Mouse (Mus musculus): ENCODE data around the gene Tuba1a. TPM values are rescaled to one million over a fixed set of nuclear protein-coding genes. Genes with fewer than 3 reads are reported as not detected.

The Tuba1a gene
- polyA plus RNA-seq (2016; fragmentation: Nextera tagmentation; extraction: Ambion mirVana) = 10,701 and 10,796 TPM in 2 replicates

DNA sequence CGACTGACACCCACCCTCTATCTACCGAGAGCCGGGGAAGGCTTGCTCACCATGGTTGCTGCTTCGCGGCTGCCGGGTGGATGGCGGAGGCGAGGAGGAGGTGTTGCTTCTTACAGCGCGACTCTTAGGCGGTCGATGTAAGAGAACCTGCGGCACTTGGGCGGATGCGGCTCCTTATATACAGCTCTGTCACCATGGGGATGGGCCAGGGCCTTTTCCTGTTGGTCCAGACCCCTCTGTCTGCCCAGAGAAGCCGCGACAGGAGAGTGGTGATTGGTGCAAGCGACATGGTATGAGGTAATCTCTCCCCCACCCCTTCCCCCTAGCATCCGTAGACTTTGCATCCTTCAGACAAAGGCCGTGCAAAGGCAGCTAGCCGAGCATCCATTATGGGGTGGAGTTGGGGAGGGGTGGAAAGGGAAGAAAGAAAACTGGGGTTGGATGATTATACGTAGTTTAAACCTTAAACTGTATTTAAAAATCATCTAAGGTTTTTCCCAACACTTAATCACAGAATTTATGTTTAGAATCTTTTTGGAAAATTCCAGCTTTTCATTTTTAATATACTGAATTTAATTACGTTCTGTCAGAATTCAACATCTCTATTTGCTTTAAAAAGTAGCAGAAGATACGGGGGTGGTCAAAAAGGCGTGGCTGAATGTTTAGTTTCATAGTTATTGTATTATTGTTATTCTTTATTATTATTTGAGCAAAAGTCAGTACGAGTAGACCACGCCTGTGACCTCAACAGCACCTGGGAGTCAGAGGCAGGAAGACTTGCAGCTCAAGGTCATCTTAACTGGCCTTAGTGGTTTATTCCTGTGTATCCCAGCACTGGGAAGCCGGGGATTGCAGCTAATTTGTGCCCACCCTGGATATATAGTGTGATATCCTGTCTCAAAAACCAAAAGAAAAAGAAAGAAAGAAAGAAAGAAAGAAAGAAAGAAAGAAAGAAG lies at the start of gene Tuba1a, which contains the start of gene Gm49450:
Gene Tuba1a (minus strand): TSS at position 303 of the 956 bp plus-strand sequence.
Gene Gm49450 (minus strand): TSS at position 151 of the 956 bp plus-strand sequence.
- peaks cover 10% of the 10 kb centered on the region for H3K4me1 ChIP-seq
- peak; percentile 97 for ATAC-seq (ENCODE audit: low FRiP score, low read depth)
- peak within 1 kb of the TSS; percentile 100 for H3K9ac ChIP-seq
- peak within 1 kb of the TSS; percentile 100 for H3K27ac ChIP-seq
- WGBS = 2% methylated on average over 28 of the region's 28 CpGs
- no peaks in the 10 kb centered on the region for H3K27me3 ChIP-seq (replicated peaks)
- no peaks in the 10 kb centered on the region for H3K9me3 ChIP-seq
- H3K4me3 ChIP-seq = peak within 1 kb of the TSS; percentile 91
- H3K36me3 ChIP-seq = peaks cover 13% of the 10 kb centered on the region
- H3K4me2 ChIP-seq (replicated peaks) = peak within 1 kb of the TSS; percentile 60

DNA sequence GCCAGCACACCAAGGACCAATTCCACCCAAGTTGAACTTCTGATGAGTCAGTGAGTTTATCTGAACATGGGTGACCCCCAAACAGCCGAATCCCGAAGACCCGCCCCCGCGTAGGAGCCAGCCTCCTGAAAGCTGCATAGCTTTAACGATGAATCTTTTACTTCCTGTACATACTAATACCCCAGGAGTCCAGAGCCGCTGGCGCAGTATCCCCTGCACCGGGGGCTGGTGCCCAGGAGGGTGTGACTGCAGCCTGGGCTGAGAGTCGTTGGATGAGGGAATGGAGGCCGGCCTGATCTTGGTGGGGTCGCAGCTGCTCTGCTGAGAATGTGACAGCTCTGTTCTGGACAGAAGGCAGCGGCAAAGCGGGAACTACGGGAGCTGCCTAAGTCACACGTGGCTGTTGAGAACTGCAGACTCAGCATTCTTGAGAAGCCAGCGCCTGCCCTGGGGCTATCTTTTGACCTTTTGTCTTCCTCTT lies 48.0 kb upstream of the Tuba1a start:
- Histone ChIP-seq H3K27ac (no peak overlapping the region), H3K9ac (0 out of 2 replicates have a peak overlapping the region, but pooled peaks have one; percentile 26), H3K4me2 (replicated peaks) (peak overlapping the region; percentile 49), H3K4me1 (peaks cover 24% of the 10 kb centered on the region), H3K36me3 (no peaks in the 10 kb centered on the region), H3K4me3 (no peak overlapping the region), H3K27me3 (replicated peaks) (no peaks in the 10 kb centered on the region), H3K9me3 (no peaks in the 10 kb centered on the region)
- no peak for ATAC-seq (ENCODE audit: low FRiP score, low read depth)
- 21% methylated on average over 17 of the region's 17 CpGs for WGBS

DNA sequence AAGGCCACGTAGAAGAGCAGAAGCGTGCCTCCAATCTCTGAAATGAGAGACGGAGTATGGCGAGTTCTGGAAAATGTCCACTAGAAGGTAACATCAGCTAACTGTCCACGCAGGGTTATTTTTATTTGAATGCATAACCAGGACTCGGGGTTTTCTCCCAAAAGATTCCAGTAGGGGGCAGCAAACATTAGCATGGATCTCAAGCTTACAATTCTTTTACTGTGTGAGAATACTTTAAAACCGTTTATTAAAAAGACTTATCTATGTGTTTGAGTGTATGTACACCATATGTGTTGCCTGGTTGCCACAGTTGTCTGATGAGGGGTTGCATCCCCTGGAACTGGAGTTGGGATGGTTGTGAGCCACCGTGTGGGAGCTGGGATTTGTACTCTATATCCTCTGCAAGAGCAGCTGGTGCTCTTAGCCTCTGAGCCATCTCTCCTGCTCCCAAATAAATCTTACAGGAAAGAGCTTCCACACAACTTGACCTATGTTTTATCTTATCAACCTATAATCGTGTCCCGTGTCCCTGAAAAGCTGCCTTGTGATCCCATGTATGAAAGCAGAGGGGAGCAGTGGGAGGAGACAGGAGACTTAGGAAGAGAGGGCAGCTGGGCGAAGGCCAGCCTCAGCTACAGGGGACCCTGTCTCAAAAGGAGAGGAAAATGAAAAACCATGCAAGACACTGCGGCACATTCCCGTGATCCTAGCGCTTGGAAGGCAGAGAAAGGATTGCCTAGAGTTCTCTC lies 47.2 kb upstream of the Tuba1a start:
- WGBS = 44% methylated on average over 14 of the region's 14 CpGs
- H3K27me3 ChIP-seq (replicated peaks) = no peaks in the 10 kb centered on the region
- H3K4me1 ChIP-seq = peaks cover 24% of the 10 kb centered on the region
- no peaks in the 10 kb centered on the region for H3K9me3 ChIP-seq
- H3K4me2 ChIP-seq (replicated peaks) = peak overlapping the region; percentile 49
- H3K36me3 ChIP-seq = no peaks in the 10 kb centered on the region
- H3K9ac ChIP-seq = no peak overlapping the region
- no peak overlapping the region for H3K27ac ChIP-seq
- no peak for ATAC-seq (ENCODE audit: low FRiP score, low read depth)
- H3K4me3 ChIP-seq = no peak overlapping the region

DNA sequence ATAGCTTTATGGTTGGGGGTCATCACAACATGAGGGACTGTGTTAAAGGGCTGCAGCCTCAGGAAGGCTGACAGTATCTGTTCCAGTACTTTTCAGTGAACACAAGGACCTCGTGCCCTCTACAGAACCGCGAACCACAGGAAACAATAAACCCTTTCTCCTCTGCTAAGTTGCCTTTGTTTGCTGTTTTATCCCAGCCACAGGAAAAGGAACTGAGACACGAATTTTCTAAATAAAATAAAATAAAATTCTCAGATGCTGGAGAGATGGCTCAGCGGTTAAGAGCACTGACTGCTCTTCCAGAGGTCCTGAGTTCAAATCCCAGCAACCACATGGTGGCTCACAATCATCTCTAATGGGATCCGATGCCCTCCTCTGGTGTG lies 45.3 kb upstream of the Tuba1a start:
- WGBS = 38% methylated on average over 6 of the region's 6 CpGs
- ATAC-seq (ENCODE audit: low FRiP score, low read depth) = no peak
- no peaks in the 10 kb centered on the region for H3K36me3 ChIP-seq
- no peak overlapping the region for H3K27ac ChIP-seq
- H3K27me3 ChIP-seq (replicated peaks) = no peaks in the 10 kb centered on the region
- H3K9me3 ChIP-seq = no peaks in the 10 kb centered on the region
- H3K4me1 ChIP-seq = peaks cover 24% of the 10 kb centered on the region
- no peak overlapping the region for H3K9ac ChIP-seq
- H3K4me3 ChIP-seq = no peak overlapping the region
- no peak overlapping the region for H3K4me2 ChIP-seq (replicated peaks)

DNA sequence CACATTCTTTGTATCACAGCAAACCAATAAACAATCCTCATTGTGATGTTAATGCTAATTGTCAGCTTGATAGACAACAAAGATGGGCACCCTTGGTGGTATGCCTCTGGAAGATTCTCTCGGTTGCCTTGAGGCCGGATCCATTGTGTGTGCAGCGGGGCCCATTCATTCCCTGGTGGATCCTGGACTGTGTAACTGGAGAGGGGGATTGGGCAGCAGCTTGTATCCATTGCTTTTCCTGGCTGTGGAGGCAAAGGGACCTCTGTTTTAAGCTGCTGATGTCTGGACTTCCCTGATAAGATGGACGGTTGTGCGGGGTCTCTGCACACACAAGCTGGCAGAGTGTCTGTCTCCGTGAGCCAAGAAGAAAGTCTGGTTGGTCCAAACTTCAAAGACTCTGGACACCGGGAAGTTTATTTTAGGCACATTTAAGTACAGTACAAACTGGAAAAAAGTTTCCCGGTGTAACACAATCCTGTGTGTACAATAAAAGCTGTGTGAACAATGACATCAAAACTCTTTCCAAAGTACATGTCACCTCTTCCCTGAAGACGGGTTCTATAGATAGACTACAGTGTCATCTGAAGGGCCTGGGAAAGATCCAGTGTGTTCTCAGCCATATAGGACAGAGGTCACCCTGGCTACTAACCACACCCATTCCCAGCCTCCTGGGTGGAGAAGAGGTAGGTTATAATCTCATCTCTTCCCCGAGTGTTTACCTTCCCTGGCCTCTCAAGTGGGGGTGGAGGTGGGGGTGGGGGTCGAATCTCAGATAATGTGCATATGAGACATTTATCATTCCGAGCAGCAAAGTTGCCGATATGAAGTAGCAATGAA lies 44.7 kb upstream of the Tuba1a start:
- 52% methylated on average over 13 of the region's 13 CpGs for WGBS
- H3K36me3 ChIP-seq = no peaks in the 10 kb centered on the region
- no peak overlapping the region for H3K4me2 ChIP-seq (replicated peaks)
- no peaks in the 10 kb centered on the region for H3K27me3 ChIP-seq (replicated peaks)
- H3K9ac ChIP-seq = no peak overlapping the region
- no peak overlapping the region for H3K4me3 ChIP-seq
- no peaks in the 10 kb centered on the region for H3K9me3 ChIP-seq
- H3K4me1 ChIP-seq = peaks cover 27% of the 10 kb centered on the region
- ATAC-seq (ENCODE audit: low FRiP score, low read depth) = no peak
- H3K27ac ChIP-seq = no peak overlapping the region

DNA sequence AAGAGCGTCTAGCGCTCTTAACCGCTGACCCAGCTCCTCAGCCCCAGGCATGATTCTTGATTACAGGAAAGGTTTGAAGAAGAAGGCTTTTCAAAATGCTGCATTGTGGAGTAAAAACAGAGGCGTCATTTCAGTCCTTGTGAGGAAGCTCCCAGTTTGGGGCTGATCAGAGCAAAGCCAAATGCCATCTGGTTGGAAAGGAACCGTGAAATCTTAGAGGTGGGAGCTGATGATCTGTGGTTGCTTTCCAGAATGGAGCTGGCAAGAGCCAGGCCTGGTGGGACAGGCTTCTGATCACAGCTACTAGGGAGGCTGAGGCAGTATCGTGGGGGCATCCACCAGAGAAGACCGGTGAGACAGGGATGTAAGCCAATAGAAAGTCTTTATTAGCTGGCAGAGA lies 43.3 kb upstream of the Tuba1a start:
- Histone ChIP-seq H3K36me3 (no peaks in the 10 kb centered on the region), H3K9ac (no peak overlapping the region), H3K9me3 (no peaks in the 10 kb centered on the region), H3K4me3 (no peak overlapping the region), H3K4me1 (peaks cover 37% of the 10 kb centered on the region), H3K4me2 (replicated peaks) (no peak overlapping the region), H3K27ac (no peak overlapping the region), H3K27me3 (replicated peaks) (no peaks in the 10 kb centered on the region)
- 84% methylated on average over 7 of the region's 7 CpGs for WGBS
- no peak for ATAC-seq (ENCODE audit: low FRiP score, low read depth)

DNA sequence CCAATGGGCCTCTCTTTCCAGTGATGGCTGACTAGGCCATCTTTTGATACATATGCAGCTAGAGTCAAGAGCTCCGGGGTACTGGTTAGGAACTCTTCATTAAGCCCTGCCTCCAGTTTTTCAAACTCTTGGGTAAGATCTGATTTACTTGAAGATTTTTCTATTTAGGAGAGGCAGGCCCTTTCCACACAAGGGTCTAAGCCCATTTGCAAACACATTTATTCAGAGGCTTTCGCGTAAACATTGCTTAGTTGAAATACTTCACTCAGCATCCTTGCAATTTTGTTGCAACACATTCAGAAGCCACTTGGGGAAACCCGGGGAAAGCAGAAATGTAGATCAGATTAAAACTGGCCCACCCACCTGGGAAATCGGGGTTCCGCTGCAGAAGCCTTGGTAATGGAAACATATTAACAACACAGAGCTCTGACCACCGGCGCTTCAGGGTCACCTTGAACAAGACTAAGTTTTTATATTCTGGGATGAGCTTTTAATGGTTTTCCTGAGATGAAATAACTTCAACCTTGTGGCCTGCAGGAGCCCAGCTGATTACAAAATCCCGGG lies 41.5 kb upstream of the Tuba1a start:
- ATAC-seq (ENCODE audit: low FRiP score, low read depth) = no peak
- Histone ChIP-seq H3K9me3 (no peaks in the 10 kb centered on the region), H3K27me3 (replicated peaks) (no peaks in the 10 kb centered on the region), H3K36me3 (no peaks in the 10 kb centered on the region), H3K4me3 (no peak overlapping the region), H3K4me2 (replicated peaks) (no peak overlapping the region), H3K27ac (no peak overlapping the region), H3K4me1 (peaks cover 42% of the 10 kb centered on the region), H3K9ac (no peak overlapping the region)
- 90% methylated on average over 9 of the region's 9 CpGs for WGBS

DNA sequence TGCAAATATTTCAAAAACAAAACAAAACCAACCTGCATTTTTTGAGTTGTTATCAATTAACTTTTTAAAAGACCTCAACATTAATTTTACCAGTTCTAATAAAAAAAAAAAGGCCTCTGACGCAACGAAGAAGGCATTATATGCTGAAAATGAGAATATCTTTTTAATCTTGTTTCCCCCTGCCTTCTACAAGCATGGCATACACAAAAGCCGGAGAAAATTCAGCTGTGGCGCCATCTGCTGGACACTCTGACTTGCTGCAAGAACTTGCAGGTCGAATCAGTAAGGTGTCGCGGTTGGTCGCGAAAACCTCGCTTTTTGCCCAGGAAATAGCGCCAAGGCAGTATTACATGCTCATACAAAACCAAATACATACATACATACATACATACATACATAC lies 40.4 kb upstream of the Tuba1a start:
- ATAC-seq (ENCODE audit: low FRiP score, low read depth) = no peak
- WGBS = 3% methylated on average over 11 of the region's 11 CpGs
- Histone ChIP-seq H3K4me2 (replicated peaks) (peak overlapping the region; percentile 71), H3K9ac (no peak overlapping the region), H3K27me3 (replicated peaks) (no peaks in the 10 kb centered on the region), H3K4me1 (peaks cover 54% of the 10 kb centered on the region), H3K27ac (no peak overlapping the region), H3K9me3 (no peaks in the 10 kb centered on the region), H3K36me3 (no peaks in the 10 kb centered on the region), H3K4me3 (no peak overlapping the region)

DNA sequence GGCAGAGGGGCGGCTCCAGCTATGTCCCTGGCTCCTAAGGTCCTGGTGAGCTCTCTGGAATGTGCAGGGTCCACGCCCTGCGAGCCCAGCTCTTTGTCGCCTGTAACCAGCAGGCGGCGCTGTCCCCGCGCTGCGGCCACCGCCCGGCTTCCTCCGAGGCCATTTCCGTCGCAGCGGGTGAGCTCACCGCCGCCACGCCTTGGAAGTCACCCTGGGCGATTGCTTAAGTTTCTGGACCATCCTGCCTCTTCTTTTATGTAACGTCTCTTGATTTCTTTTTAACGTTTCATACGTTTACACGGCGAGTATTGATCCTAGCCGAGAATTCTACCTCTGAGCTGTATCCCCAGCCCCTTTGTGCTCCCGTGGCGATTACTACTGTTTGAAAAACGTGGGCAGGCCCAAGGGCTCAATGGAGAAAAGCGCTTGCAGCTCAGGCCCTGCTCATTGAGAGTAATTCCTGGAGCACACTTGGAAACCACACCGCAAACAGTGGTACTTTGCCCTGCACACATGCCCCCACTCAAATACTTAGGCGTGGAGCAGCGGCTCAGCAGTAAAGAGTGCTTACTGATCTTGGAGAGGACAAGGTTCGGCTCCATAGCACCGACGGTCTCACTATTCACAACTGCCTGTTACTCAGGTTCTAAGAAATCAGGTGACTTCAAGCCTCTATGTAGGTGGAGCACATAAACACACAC lies 39.7 kb upstream of the Tuba1a start:
- 4% methylated on average over 35 of the region's 35 CpGs for WGBS
- Histone ChIP-seq H3K27me3 (replicated peaks) (no peaks in the 10 kb centered on the region), H3K27ac (peak overlapping the region; percentile 95), H3K9me3 (no peaks in the 10 kb centered on the region), H3K36me3 (no peaks in the 10 kb centered on the region), H3K4me2 (replicated peaks) (peak overlapping the region; percentile 71), H3K9ac (peak overlapping the region; percentile 69), H3K4me1 (peaks cover 56% of the 10 kb centered on the region), H3K4me3 (peak overlapping the region; percentile 36)
- ATAC-seq (ENCODE audit: low FRiP score, low read depth) = peak; percentile 84

DNA sequence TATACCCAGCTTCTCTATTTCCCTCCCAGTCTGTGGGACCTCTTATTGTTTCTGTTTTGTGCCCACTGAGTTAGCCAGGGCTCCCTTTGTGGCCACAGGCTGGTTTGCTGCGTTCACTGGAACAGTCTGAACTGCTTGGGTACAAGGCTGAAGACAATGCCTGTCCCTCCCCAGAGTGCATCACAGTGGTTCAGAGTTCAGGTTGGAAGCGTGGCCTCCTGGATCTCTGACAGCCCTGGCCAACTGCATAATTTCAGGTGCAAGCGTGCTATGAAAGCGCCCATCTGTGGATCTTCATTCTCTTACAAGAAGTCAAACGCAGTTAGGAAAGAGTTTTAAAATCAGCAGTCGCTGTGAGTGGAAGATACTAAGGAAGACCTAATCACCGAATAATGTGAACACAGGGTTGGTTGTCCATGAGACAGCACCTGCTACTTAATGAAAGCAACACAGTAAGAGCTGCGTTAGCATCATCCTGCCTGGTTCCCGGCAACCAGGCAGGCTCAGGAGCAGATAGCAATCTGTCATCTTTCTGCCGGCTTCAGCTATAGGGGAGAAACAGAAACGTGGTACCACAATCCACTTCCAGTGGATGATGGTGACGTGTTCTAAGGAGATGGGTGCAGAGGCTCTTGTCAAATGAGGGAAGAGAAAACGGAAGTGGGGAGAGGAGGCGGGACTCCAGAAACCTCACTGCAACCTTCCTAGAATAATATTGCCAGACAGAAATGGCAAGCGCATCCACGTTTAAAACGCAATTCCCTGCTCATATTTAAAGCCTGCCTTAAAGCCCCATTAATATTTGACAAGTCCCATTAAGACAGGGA lies 38.8 kb upstream of the Tuba1a start:
- Histone ChIP-seq H3K4me1 (peaks cover 60% of the 10 kb centered on the region), H3K9me3 (no peaks in the 10 kb centered on the region), H3K4me2 (replicated peaks) (peak overlapping the region; percentile 71), H3K36me3 (no peaks in the 10 kb centered on the region), H3K4me3 (peak overlapping the region; percentile 36; the same call in 1 of the 2 replicates), H3K27me3 (replicated peaks) (no peaks in the 10 kb centered on the region), H3K9ac (peak overlapping the region; percentile 69), H3K27ac (peak overlapping the region; percentile 95)
- 28% methylated on average over 17 of the region's 17 CpGs for WGBS
- ATAC-seq (ENCODE audit: low FRiP score, low read depth) = peak; percentile 55

All from neural tube, embryonic 12.5 days (tissue).